Mouse (Mus musculus) brain, embryonic 14.5 days (tissue): ENCODE results near the gene Gtf3a.

Source experiments
- CTCF ChIP-seq: fragments of 200-500 bp; IDR thresholded peaks from 2 replicates; pipeline ENCODE4 v1.5.1; 2012; ENCODE audit warnings: inconsistent platforms, mild to moderate bottlenecking, moderate library complexity, borderline replicate concordance; ENCODE audit not compliant: insufficient read depth, insufficient read length; ENCODE audit errors: extremely low read depth
- POLR2A ChIP-seq: fragments of 200-500 bp; IDR thresholded peaks from 2 replicates; pipeline ENCODE4 v1.6.1; 2012; ENCODE audit warnings: mild to moderate bottlenecking, inconsistent platforms, borderline replicate concordance; ENCODE audit not compliant: poor library complexity, insufficient read depth, insufficient read length, severe bottlenecking; ENCODE audit errors: extremely low read depth

DNA sequence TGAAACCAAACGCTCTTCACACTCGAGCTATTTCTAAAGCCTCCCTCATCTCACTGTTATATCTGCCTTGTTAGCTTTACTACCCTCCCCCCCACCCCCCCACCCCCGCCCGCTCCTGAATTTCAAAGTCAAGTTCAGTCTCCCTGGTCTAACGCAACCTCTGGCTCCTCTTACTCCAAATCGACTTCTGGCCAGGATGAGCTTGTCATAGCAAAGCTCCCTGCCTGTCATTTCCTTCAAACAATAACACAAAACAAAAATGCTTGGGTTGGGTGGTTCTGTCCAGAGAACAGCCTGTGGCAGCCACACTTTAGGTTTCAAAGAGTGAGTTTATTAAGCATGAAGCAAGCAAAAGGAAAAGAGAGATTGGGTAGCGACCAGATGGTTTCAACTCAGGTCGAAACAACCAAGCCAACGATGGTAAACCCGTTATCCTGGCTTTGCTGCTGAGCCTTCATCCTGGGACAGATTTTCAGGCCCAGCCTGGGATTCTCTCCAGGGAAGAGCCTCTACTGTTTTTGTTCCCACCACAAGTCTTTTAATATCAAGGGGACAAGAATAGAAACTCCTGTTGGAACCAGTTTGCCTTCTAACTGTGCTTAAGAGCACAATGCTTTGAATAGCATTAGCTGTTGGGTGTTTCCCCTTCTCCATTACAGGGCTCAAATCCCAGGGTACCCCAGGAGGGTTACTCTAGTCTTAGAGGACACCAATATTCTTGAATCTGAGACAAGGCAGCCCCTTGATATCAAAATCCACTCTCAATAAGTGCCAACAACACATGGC lies 23.5 kb downstream of the Gtf3a start:
- TF ChIP-seq POLR2A (no peak), CTCF (no peak)
